Mouse (Mus musculus) splenic B cell, adult 2 months (primary cell): ENCODE data around the gene Jazf1.

Source experiments
- DNase-seq: peaks from one replicate; pipeline ENCODE4 v3.0.0-alpha.2; 2011; ENCODE audit warnings: low read depth, low spot score
- H3K27me3 ChIP-seq: 2 replicates; pipeline ENCODE4 v1.6.1; 2012; ENCODE audit warnings: mild to moderate bottlenecking, low read length, moderate library complexity, mixed read lengths; ENCODE audit not compliant: control insufficient read depth, poor library complexity, insufficient read depth, severe bottlenecking
- H3K36me3 ChIP-seq: 2 replicates; pipeline ENCODE4 v1.6.1; 2012; ENCODE audit warnings: mild to moderate bottlenecking, low read length, moderate library complexity, mixed read lengths; ENCODE audit not compliant: control insufficient read depth, poor library complexity, insufficient read depth, severe bottlenecking

Gene Jazf1

GRCm38 (mm10) chr6:52972138-52972537, 96.3 kb downstream of the Jazf1 start:
- Histone ChIP-seq H3K36me3 (no peaks in the 10 kb centered on the region), H3K27me3 (no peaks in the 10 kb centered on the region)
- DNase-seq, result no peak

- DNase-seq, result peak; percentile 76
- H3K27me3 ChIP-seq, result no peaks in the 10 kb centered on the region
These were observed 98.6 kb downstream of the Jazf1 start for GRCm38 (mm10) chr6:52969717-52970261.

GRCm38 (mm10) chr6:52968346-52968891, 100.0 kb downstream of the Jazf1 start:
- no peak for DNase-seq
- Histone ChIP-seq H3K36me3 (no peaks in the 10 kb centered on the region), H3K27me3 (no peaks in the 10 kb centered on the region)

More at GRCm38 (mm10) chr6:52969717-52970261, 98.6 kb downstream of the Jazf1 start:
- no peaks in the 10 kb centered on the region for H3K36me3 ChIP-seq

- Histone ChIP-seq H3K27me3 (no peaks in the 10 kb centered on the region), H3K36me3 (no peaks in the 10 kb centered on the region)
- no peak for DNase-seq
These were observed 100.7 kb downstream of the Jazf1 start for GRCm38 (mm10) chr6:52967557-52968270.

GRCm38 (mm10) chr6:52966001-52966400, 102.4 kb downstream of the Jazf1 start:
- no peaks in the 10 kb centered on the region for H3K36me3 ChIP-seq
- no peaks in the 10 kb centered on the region for H3K27me3 ChIP-seq
- DNase-seq, result no peak

GRCm38 (mm10) chr6:52965340-52965739, 103.1 kb downstream of the Jazf1 start:
- Histone ChIP-seq H3K27me3 (no peaks in the 10 kb centered on the region), H3K36me3 (no peaks in the 10 kb centered on the region)
- peak; percentile 34 for DNase-seq

GRCm38 (mm10) chr6:52963840-52964690, 104.4 kb downstream of the Jazf1 start:
- no peak for DNase-seq
- Histone ChIP-seq H3K36me3 (no peaks in the 10 kb centered on the region), H3K27me3 (no peaks in the 10 kb centered on the region)

GRCm38 (mm10) chr6:52963430-52963732, 105.0 kb downstream of the Jazf1 start:
- Histone ChIP-seq H3K36me3 (no peaks in the 10 kb centered on the region), H3K27me3 (no peaks in the 10 kb centered on the region)
- no peak for DNase-seq

GRCm38 (mm10) chr6:52962600-52963429, 105.6 kb downstream of the Jazf1 start:
- DNase-seq, result peak; percentile 14
- Histone ChIP-seq H3K36me3 (no peaks in the 10 kb centered on the region), H3K27me3 (no peaks in the 10 kb centered on the region)

GRCm38 (mm10) chr6:52961660-52962490, 106.6 kb downstream of the Jazf1 start:
- DNase-seq, result peak; percentile 7
- H3K27me3 ChIP-seq, result no peaks in the 10 kb centered on the region
- H3K36me3 ChIP-seq, result no peaks in the 10 kb centered on the region

- no peaks in the 10 kb centered on the region for H3K27me3 ChIP-seq
These were observed 110.7 kb downstream of the Jazf1 start for GRCm38 (mm10) chr6:52957730-52958129.

GRCm38 (mm10) chr6:52956131-52956530, 112.3 kb downstream of the Jazf1 start:
- Histone ChIP-seq H3K36me3 (no peaks in the 10 kb centered on the region), H3K27me3 (no peaks in the 10 kb centered on the region)
- no peak for DNase-seq

More at GRCm38 (mm10) chr6:52957730-52958129, 110.7 kb downstream of the Jazf1 start:
- peak; percentile 70 for DNase-seq
- no peaks in the 10 kb centered on the region for H3K36me3 ChIP-seq

- Histone ChIP-seq H3K27me3 (no peaks in the 10 kb centered on the region), H3K36me3 (no peaks in the 10 kb centered on the region)
- no peak for DNase-seq
These were observed 113.1 kb downstream of the Jazf1 start for GRCm38 (mm10) chr6:52955304-52955703.
